Mouse (Mus musculus) liver, embryonic 11.5 days (tissue): Measurements from ENCODE around the gene Eif5b. TPM values are rescaled to one million over a fixed set of nuclear protein-coding genes. Genes with fewer than 3 reads are reported as not detected.

Experiments
- polyA plus RNA-seq: library from polyadenylated mRNA; unstranded; fragments of >200 nt; fragmentation: Nextera tagmentation; extraction: Ambion mirVana; gene quantifications from 2 replicates; pipeline ENCODE4 v1.2.1, GENCODE M21; 2014

Eif5b gene
- polyA plus RNA-seq, 1 experiment from 2014 or later, result 40.1 TPM

Other genes starting within 250 kb of the Eif5b start
- gene Tsga10, start 131.6 kb upstream of the Eif5b start, polyA plus RNA-seq, result 2.9 and 3.3 TPM in 2 replicates
- 9.6 and 11.3 TPM in 2 replicates for gene Lipt1, start 126.3 kb upstream of the Eif5b start, polyA plus RNA-seq
- gene Mitd1, start 107.6 kb upstream of the Eif5b start, polyA plus RNA-seq, result 36.3 and 37.7 TPM in 2 replicates
- 288 and 300 TPM in 2 replicates for gene Mrpl30, start 107.5 kb upstream of the Eif5b start, polyA plus RNA-seq
- gene Lyg2, start 81.5 kb upstream of the Eif5b start, polyA plus RNA-seq, result not detected in 2 replicates
- not detected in 2 replicates for gene Lyg1, start 40.3 kb upstream of the Eif5b start, polyA plus RNA-seq
- 105 and 110 TPM in 2 replicates for gene Txndc9, start 117 bp upstream of the Eif5b start, polyA plus RNA-seq
- 31.2 and 32.2 TPM in 2 replicates for gene Rev1, start 131.8 kb downstream of the Eif5b start, polyA plus RNA-seq